Mouse (Mus musculus) liver, adult 2 months (tissue): ENCODE data around the gene Dguok.

ENCODE experiments used
- CTCF ChIP-seq: fragments of 200-500 bp; IDR thresholded peaks from 2 replicates; pipeline ENCODE4 v1.5.1; 2011; ENCODE audit warnings: low read depth, low read length, control low read depth
- POLR2A ChIP-seq: fragments of 200-500 bp; IDR thresholded peaks from 2 replicates; pipeline ENCODE4 v1.6.1; 2011; ENCODE audit warnings: low read length, control low read depth; ENCODE audit not compliant: insufficient read depth; ENCODE audit errors: extremely low read depth

- no peak for TF ChIP-seq POLR2A
- TF ChIP-seq CTCF = no peak
Measured at GRCm38 (mm10) chr6:83485854-83486253, 20.9 kb downstream of the Dguok start.
